Mouse (Mus musculus): ENCODE measurements around the gene Rere.

DNA sequence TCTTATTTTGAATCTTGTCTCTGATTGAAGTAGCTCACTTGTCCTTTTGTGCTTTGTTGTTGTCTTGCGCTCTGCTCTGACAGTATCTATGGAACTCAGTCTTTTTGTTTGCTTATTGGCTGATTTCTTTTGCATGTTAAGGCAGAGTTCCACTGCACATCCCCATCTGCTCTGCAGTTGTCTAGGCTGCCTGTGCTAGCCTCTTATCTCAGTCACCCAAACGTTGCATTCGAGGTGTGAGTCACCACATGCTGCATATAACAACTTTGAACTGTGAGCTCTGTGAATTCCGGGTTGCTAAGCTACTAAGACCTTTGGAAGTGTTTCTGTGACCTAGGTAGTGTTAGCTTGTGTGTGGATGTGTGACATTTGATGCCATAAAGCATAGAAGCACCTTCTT is 235.9 kb downstream of the Rere start:
- peak; percentile 85 for TF ChIP-seq TAL1 (IDR thresholded peaks at IDR 0.05; ENCODE audit: low read length)
- peak; percentile 80 for TF ChIP-seq GATA1 (IDR thresholded peaks at IDR 0.05; ENCODE audit: low read length)

Measured in erythroblast, embryonic 14.5 days (primary cell).